Mouse (Mus musculus) cerebellum, adult 11-12 months (tissue): ENCODE results near the gene Slc35e4.

Experiments
- DNase-seq: peaks from one replicate; pipeline ENCODE4 v3.0.0; 2022

Slc35e4 gene

DNA sequence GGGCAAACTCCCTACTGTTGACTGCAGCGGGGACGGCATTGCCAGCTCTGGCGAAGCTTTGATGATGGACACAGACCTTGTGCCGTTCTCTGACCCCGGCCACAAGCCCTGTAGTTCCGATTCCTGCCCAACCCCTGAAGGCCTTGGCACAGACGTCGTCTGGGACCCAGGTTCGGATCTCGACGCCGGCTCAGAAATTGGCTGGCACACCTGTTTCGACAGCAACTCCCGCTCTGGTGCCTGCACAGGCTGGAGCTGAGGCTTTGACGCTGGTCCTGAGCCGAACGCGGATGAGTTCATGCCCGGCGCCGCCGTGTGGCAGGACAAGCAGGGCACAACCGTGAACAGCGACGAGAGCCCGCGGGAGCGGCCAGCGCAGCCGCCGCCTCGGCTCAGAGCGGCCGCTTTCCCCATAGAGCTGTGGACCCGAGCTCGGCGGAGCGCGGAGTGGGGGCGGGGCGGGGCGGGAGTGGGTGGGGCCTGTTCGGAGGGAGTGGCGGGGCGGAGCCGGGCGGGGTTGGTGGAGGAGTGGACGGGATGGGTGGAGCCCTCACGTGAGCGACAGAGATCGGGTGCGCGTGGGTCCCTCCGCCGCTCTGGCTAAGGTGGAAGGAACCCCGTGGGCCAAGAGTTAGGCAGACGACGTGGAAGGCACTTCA is 50.9 kb downstream of the Slc35e4 start, which contains the start of gene Osbp2:
Gene Osbp2 (minus strand): TSS at position 450 of the 659 bp plus-strand sequence.
- DNase-seq = peak; percentile 92

DNA sequence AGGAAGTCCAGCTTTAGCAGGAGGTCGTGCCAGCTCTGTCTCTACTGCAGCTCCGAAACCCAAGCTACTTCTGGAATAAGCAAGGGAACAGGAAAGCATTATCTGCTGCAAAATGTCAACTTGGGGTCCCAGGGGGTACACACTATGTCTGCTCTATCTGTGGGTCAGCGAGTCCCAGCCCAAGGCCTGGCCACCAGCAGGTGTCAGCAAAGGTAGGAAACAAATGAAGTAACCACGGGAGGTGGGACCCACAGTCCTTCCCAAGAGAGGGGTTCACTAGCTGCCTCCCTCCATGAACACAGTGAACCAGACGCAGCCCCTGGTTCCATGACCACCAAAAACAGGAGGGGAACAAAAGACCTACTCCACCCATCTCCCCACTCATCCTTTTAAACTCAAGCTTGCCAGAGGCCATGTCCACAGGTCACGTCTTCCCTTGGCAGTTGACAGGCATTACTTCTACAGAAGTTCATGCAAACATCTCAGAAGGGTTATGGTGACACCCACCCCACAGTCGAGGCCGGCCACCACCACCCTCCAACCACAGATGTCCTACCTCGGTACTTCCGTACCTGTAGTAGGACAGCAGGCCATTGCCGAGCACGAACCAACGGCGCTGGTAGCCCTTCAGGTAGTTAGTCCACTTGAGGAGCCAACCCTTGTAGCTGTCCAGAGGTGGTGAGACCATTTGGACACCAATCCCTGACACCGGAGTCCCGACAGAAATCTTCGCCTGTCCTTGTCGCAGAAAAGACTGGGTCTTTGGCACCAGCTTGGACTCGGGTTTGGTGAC is 51.6 kb downstream of the Slc35e4 start:
- peak; percentile 69 for DNase-seq

DNA sequence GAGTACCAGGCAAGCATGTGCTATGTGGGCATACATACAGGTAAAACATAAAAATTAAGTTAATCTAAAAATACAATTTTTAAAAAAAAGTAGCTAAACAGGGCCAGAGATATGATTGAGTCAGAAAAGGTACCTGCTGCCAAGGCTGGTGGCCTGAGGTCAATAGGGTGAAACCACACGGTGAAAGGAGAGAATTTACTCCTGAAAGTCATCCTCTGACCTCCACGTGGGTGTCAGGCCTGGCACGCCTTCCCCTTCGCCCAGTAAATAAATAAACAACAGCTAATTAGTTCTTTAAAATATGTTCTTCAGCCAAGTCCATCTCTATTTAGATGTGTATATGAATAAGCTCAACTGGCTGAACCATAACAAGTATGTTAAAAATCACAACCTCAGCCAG is 54.1 kb downstream of the Slc35e4 start:
- peak; percentile 43 for DNase-seq

DNA sequence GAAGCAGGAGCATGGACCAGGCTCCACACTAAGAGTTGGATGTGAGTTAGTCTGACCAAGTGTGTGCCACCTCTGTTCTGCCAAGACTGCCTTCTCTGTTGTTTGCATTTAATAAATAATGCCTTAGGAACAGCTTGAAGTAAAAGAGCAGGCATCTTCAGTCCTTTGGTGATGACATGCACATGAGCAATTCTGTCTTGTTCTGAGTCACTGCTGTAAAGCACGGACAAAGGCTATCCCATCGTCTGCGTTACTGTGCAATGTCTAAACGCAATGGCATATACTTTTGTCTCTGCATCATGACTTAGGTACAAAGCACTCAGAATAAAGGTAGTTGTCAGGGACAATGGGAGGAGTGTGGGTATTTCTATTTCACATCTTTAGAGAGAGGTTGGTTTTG is 54.7 kb downstream of the Slc35e4 start:
- no peak for DNase-seq

GRCm38 (mm10) chr11:3857902-3858301 is 56.6 kb downstream of the Slc35e4 start:
- DNase-seq = peak; percentile 31
